Mouse (Mus musculus) G1E (cell line): ENCODE measurements around the gene Senp5.

Experiments
- CTCF ChIP-seq: IDR thresholded peaks from 2 replicates; pipeline ENCODE4 v1.5.1; 2012; ENCODE audit warnings: low read depth, low read length, inconsistent platforms, mixed read lengths
- GATA2 ChIP-seq: IDR thresholded peaks from 2 replicates; pipeline ENCODE4 v1.6.1; 2012; ENCODE audit warnings: low read depth, low read length, inconsistent platforms, borderline replicate concordance
- TAL1 ChIP-seq: conservative IDR thresholded peaks from 2 replicates; pipeline ENCODE4 v1.6.1; 2012; ENCODE audit warnings: low read depth, low read length, inconsistent platforms, mixed read lengths

GRCm38 (mm10) chr16:31940586-31940985 is 62.5 kb downstream of the Senp5 start:
- TF ChIP-seq CTCF (no peak), TAL1 (no peak), GATA2 (no peak)
